Mouse (Mus musculus) megakaryocyte-erythroid progenitor cell, adult 5-6 weeks (primary cell): Measurements from ENCODE around the gene Slc2a1. TPM values are rescaled to one million over a fixed set of nuclear protein-coding genes. Genes with fewer than 3 reads are reported as not detected.

Experiments
- ATAC-seq: replicated peaks from 2 replicates; pipeline ENCODE4 v1.8.0; 2016; ENCODE audit warnings: mild to moderate bottlenecking, inconsistent platforms; ENCODE audit not compliant: severe bottlenecking, poor library complexity, low FRiP score, low TSS enrichment
- total RNA-seq, 2 experiments: library from RNA; stranded (forward) in 1 of 2; stranded (reverse) in 1 of 2; fragments of 200-1000, 215-1000 nt in 1 of 2; fragments of >200 nt in 1 of 2; fragmentation: Nextera tagmentation in 1 of 2; gene quantifications; 2 replicates each; pipeline ENCODE4 v1.2.3; 2014 to 2017

Gene Slc2a1
- 0.98 and 2.6 TPM in 2 replicates for total RNA-seq (2014; fragmentation: Nextera tagmentation)
- 2.1 and 5.0 TPM in 2 replicates for total RNA-seq (2017)

DNA sequence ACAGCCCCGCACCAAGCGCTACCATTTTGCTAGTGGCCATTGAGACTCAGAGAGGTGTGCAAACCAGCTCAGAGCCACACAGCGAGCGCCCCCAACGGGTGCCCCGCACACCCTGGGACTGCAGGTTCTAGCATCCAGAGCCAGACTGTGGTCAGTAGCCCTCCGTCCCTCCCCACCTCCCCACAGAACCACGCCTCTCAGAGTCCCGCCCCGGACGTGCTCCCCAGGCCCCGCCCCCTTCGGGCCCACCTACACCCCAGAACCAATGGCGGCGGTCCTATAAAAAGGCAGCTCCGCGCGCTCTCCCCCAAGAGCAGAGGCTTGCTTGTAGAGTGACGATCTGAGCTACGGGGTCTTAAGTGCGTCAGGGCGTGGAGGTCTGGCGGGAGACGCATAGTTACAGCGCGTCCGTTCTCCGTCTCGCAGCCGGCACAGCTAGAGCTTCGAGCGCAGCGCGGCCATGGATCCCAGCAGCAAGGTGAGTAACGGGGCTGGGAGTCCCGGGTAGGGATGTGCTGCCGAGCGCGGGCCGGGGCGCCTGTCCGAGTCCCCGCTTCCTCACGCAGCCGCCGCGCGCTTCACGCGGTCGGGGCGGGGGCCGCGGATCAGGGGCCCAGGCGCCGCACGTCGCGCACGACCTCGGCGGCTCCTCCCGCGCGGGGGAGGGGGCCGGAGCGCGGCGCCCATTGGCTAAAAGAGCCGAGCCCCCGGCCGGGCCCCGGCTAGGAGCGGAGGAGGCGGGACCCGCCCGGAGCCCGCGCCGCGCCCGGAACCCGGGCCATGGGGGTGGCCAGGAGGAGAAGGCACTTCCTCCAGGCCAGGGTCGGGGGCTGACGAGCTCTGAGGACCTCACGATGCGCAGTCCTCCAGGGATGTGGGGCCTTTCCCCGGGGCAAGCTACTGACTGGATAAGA, at the start of gene Slc2a1:
Gene Slc2a1, plus strand, starts transcription at position 217 of the 914 bp plus-strand sequence.
- peak; percentile 68 for ATAC-seq

DNA sequence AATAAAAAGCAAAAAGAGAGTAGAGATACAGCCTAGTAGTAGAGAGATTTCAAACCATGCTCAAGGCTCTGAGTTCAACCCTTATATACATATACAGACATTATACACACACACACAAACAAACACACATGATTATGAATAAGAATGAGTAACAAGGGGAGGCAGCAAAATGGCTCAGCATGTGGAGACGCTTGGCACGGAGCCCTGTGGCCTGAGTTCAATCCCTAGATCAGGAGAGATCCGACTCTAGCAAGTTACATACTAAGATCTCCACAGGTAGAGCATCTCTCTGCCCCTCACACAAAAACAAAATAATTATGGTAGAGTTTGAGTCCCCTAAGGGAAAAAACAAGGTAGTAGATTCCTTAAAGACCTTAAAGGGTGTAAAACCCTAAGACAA, 41.7 kb upstream of the Slc2a1 start:
- ATAC-seq: no peak

DNA sequence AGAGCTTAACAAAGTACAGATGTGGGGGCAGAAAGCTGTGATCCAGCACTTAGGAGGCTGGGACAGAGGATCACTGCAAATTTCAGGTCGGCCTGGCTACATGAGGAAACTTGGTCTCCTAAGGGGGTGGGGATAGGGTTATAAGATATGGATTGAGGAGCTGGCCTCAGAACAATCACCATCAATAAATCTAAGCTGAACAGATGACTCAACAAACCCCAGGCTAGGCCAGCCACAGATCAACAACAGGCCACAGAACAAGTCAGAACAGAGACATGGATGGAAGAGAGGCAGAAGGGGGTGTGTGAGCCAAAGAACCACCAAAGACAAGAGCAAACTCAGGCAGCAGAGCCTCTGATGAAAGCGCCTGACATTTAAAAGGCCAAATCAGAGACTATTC, 41.3 kb upstream of the Slc2a1 start:
- no peak for ATAC-seq

DNA sequence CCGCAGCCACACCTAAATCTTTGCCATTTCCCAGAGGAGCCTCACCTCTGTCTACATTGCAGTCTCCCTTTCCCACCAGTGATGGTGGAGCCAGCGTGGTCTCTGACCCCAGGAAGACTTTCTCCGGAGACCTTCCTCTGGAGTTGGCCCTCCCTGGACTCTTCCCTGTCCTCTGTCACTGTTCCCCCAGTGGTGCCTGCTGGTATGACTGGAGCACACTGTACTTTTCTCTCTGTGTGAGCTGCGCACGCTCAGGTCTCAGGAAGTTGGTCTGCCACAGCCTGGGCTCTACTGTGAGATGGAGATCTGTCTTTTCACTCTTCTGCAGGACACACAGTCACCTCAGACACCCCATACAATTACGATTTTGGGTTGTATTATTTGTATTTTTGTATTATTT, 39.6 kb upstream of the Slc2a1 start:
- peak; percentile 89 for ATAC-seq

DNA sequence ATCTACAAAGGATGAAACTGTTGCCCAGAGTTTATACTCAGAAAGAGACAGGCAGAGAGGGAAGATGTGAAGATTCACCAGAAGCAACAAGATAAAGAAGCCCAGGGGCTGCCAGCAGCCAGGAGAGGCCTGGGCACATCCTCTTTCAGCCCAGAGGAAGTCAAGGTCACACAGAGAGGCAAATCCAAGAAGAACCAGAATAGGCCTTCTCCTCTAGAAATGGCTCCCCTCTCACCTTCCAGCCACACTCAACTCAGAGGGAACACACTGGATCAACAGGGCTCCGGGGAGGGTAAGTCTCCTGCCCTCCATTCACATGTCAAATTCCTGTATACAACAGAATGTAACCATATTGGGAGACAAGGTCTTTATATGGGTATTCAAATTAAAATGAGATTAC, 38.3 kb upstream of the Slc2a1 start:
- no peak for ATAC-seq

DNA sequence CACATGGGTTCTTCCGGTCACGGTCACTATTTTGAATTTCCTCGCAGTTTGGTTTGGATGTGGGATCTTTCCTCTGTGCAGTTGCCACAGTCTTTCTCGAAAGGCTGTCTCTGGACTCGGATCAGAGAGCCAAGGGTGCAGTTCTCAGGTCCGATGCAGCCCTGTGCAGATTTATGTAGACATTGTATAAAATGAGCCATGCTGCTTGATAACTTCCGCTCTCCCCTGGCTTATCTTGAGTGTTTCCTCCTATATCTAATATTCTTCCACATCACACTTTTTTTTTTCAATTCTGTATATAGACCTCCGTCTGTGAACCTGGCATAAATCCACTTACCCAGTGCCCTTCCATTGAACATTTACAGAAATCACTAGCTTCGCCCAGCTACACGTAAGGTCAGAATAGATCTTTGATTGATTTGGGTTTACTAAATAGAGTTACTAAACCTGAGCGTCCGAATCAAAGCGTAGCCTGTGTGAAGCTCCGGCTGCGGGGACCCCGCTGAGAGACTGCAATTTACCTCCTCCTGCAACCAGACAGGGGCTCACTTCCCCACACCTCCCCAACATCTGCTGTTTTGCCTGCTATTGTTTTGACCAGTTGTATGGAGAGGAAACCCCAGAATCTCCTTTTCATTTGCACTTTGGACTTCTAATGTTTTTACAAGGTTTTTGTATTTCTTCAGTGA, 37.4 kb upstream of the Slc2a1 start:
- no peak for ATAC-seq

DNA sequence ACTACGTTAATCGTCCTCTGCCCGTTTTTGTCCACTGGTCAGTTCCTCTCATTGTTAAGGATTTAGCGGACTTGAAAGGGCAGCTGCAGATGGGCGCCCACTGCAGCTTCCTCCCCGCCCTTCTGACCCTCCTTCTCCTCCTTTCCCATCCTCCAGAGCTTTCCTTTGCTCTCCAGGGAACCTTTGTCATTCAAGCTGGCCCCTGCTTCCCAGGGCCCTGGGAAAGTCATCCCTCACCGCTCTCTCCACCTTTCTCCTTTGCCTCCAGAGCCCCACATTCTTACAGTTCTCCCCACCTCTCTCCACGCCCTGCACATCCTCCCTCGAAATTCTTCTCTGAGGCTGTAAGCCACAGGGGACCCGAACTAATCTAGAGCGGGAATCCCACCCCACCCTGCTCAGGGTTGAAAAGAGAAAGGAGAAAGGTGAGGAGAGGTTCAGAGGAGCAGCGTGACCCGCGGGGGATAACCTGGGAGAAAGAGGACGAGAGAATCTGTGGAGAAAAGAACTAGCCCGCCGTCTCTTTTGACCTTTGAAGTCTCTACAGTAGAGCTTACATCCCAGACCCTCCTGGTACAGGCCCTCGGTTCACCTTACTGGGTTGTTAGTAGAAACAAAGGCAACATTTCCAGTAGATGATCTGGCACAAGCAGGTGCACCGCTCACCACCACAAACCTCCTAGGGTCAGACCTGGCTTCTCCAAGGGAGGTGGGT, 36.7 kb upstream of the Slc2a1 start:
- no peak for ATAC-seq

DNA sequence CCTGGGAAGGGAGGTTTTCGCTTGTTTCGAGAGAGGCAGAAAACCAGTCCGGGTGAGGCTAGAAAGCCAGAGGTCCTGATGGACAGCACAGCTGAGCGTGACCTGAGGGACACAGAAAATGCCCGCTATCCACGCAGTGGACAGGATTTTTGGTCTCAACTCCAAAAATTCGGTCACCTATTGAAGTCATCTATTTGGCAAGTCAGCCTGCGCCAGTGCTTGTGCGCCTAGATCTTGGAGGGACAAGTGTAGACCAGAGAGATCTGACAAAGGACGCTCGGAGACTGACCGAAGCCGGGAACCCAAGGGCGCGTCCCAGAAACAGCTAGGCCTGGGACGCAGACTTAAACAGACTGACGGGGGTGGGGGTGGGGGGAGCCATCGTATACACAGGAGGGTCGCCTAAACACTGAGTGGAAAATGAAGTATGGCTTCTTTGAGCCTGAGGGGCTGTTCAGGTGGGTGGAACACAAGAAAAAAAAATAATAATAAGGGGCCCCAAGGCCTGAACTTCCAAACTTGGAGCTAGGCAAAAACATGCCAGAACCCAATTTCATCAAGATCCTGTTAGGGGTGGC, 36.1 kb upstream of the Slc2a1 start:
- no peak for ATAC-seq

DNA sequence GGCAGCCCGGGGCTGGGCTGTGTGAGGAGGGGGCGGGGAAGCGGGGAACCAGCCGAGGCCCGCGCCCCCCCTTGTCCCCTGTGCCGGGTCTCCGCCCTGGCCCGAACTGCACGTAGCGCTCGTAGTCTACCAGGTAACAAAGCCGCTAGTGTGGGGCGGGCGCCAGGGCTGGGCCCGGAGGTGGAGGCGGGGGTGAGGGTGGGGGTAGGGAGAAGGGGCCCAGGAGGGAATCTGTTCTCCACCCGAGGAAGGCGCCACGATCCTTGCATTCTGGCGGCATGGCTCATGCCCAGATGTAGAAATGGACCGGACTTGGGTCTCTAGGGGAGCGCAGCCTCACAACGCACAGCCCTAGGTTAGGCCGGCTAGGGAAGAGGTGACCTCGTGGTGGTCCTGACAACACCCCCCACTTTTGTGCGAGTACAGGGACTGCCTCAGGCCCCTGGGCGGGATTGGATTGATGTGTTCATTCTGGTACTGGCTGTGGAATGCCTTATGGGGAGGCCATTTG, 35.5 kb upstream of the Slc2a1 start:
- no peak for ATAC-seq

DNA sequence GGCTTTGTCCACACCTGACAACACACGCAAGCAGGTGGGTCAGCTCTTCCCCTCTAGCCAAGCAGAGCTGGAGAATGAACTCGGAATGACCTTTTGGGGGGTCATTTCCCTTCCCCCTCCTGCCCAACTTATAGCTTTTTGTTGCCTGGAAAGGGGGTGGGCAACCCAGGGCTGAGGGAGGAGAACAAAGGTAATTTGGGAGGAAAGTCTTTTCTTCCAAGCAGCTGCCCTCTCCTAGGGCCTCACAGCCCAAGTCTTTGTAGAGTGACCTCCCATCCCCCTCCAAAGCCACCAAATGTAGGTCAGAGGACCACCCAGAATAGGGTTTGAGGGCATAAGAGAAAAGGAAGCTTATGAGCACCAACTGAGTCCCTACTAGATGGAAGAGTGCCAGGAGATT, 34.9 kb upstream of the Slc2a1 start:
- no peak for ATAC-seq

DNA sequence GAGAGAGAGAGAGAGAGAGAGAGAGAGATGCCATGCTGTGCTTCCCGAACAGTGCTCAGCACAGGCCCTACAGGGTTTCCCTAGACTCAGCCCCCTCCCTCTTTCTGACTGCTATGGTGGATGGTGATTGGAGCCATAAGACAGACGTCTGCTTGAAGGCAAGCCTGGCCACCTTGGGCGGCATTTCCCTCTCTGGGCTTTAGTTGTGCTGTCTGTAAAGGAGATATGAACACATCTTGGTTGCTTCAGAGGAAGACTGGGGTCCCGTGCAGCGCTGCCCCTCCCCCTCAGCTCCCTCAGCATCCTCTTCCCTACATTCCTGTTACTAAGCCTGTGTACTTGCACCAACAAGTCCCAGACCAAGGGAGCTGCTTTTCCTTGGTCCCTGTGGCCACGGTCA, 33.9 kb upstream of the Slc2a1 start:
- ATAC-seq: no peak

DNA sequence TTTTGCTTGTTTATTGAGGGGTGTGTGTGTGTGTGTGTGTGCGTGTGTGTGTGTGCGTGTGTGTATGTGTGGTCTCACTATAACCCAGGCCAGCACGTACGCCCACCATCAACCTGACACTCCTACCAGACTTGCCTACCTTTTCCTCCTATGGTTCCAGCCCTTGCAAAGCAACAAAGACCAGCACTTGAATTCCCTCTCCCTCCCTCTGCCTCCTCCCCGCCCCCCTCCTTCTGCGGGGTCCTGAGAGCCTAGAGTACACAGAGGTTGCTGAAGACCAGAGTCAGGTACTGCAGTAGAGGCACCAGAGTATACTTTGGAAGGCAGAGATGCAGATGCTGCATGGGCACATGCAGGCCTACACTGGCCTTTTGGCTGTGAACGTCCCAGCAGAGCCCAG, 33.2 kb upstream of the Slc2a1 start:
- ATAC-seq: no peak

DNA sequence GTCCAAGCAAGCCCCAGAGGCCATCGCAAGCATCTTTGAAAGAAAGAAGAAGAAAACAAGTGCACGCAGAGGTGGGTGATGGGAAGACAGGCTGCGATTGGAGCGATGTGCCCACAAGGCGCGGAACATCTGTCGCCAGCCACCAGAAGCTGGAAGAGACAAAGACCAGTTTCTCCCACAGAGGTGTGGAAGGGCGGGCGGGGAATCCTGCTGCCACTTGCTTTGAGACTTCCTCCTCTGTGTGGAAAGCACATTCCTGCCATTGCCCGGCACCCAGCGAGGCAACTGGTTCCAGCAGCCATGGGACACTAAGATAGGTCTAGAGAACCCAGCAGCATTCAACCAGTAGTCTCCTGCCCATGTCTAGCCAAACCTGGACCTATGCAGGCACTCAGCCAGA, 32.2 kb upstream of the Slc2a1 start:
- ATAC-seq: no peak

DNA sequence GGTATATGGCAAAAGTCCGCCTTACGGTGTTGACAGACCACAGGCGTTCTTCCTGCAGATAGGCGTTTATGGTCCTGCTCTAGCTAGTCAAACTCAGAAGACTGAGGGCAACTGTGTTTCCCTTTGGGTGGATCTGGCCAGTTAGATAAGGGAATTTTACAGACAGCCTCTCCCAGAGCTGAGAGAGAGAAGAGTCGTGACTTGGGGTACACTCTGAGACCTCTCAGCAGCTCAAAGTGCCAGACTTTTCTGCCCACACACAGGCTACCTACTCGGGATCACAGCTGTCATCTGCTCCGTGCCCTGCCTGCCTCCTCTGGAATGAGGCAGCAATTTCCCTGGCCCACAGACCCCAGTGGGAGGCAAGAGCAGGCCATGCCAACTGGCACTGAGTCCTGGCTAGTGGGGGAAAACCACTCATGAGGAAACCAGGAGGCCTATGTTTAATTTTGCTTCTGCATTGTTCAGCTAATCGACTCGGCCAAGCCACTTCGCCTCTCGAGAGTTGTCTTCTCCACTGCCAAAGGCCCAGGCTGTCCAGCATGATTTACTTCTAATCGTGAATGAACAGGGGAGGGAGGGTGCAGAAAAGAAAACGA, 31.3 kb upstream of the Slc2a1 start:
- ATAC-seq: peak; percentile 82

DNA sequence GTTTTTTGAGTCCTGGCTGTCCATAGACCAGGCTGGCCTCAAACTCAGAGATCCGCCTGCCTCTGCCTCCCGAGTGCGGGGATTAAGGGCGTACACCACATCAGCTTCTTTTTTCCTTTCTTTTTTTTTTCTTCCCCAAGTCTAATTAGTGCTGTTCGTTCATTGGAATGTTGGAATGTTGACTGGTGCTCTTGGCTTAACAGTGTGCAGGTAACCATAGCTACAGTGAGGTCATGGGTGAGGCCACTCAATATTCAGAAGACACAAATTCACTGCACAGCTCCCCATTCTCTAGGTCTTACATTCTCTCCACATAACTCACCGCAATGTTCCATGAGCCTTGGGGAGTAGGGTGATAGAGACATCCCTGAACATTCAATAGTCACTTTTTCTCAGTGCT, 28.6 kb upstream of the Slc2a1 start:
- ATAC-seq: no peak

DNA sequence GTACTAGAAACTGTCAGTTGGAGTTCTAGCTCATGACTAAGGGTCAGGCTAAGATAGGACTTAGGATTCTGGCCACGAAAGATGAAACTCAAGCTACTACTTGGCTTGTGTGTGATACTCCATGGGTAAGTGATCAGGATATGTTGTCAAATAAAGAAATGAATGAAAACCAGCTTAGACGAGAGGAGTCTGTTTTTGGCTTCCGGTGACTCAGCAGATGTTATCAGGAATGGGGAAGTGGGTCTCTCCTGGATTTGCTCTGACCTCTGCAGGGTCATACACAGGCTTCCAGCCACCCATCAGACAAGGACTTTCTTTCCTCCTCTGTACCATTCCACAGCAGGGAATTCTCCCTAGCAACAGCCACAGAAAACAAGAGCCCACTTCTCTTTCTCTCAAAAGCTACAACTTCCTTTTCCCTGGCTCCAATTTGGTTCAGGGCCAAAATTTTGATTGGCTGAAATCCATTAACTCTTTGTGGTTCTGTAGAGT, 25.7 kb upstream of the Slc2a1 start:
- ATAC-seq: no peak

DNA sequence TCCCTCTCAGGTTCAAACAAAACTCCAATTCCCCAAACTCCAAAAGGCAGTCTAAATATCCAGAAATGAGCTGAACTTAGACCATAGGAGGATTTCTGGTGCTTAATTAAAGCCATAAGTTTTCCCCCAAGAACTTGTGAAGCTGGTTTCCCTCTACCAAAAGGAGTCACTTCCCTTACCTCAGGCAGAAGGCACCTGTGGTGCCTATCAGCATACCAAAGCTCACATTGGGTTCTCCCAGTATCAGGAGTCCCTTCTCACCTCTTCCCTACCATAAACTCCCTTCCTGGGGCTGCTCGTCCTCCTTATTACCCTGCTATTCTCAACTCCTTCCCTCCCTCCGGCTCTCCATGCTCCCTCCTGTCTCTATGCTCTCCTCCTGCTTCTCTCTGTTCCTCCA, 20.1 kb upstream of the Slc2a1 start:
- ATAC-seq: no peak

DNA sequence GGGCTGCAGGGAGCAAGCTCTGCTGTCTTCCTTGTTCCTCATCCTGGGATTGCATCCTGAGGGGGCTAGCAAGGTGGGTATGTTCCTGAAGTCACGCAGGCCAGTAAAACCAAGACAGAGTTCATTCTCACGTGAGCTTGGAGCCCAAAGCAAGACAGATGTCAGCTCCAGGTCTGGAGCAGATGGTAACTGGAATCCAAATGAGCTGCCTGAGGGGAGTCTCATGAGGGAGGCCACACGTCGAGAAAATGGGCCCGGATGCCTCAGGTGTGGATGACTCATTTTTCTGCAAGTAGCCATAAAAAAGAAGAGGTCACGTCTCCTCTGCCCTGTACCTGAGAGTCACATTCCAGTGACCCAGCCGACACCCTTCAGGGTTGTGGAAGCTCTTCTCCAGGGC, 14.6 kb upstream of the Slc2a1 start:
- ATAC-seq: no peak

DNA sequence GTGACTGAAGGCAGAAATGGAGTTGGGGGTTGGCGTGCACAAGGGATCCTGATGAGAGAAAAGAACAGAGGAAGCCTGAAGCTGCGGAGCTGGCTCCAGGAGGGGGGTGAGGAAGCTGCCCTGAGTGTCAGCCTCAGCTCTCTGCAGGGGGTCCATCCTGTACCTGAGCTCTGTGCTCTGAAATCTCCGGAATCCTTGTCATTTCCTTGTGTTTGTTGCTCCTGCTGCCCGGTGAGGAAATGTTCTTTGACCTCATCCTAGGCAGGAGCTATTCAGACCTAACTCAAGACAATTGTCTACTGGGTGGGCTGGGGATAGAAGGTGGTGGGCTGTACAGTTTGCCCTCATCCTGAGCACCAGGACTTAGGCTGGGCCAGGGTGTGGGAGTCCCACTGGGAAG, 13.5 kb upstream of the Slc2a1 start:
- ATAC-seq: no peak
